Mouse (Mus musculus) C2C12 (cell line): ENCODE data around the gene Itfg2. TPM values are rescaled to one million over a fixed set of nuclear protein-coding genes. Genes with fewer than 3 reads are reported as not detected.
A peak's percentile ranks its signal among the peaks of the same experiment; 100 is the strongest.

Source experiments
- H3K27me3 ChIP-seq: one replicate; pipeline ENCODE4 v1.6.1; 2011; ENCODE audit not compliant: control insufficient read depth, insufficient read depth, insufficient read length
- H3K36me3 ChIP-seq: one replicate; pipeline ENCODE4 v1.6.1; 2011; ENCODE audit not compliant: control insufficient read depth, insufficient read depth
- H3K4me3 ChIP-seq: one replicate; pipeline ENCODE4 v1.5.1; 2011; ENCODE audit warnings: mild to moderate bottlenecking, control low read depth; ENCODE audit not compliant: poor library complexity, insufficient read depth, severe bottlenecking
- H3K79me2 ChIP-seq: one replicate; pipeline ENCODE4 v1.6.1; 2011; ENCODE audit not compliant: control insufficient read depth, insufficient read depth
- H3K79me3 ChIP-seq: one replicate; pipeline ENCODE4 v1.6.1; 2011; ENCODE audit warnings: low read depth, control low read depth
- H3ac ChIP-seq: one replicate; pipeline ENCODE3; 2011; ENCODE audit warnings: low read depth; ENCODE audit not compliant: control insufficient read depth, insufficient read length
- CEBPB ChIP-seq: IDR thresholded peaks from one replicate; pipeline ENCODE4 v1.6.1; 2011; ENCODE audit warnings: low read depth, mild to moderate bottlenecking, control low read depth, moderate library complexity
- CTCF ChIP-seq: IDR thresholded peaks from one replicate; pipeline ENCODE4 v1.5.1; 2011; ENCODE audit not compliant: control insufficient read depth, insufficient read depth, insufficient read length
- FOSL1 ChIP-seq: IDR thresholded peaks from one replicate; pipeline ENCODE4 v1.8.0; 2011; ENCODE audit warnings: mild to moderate bottlenecking, low read length; ENCODE audit not compliant: poor library complexity, insufficient read depth, severe bottlenecking
- MAX ChIP-seq: IDR thresholded peaks from one replicate; pipeline ENCODE4 v1.6.1; 2011; ENCODE audit warnings: mild to moderate bottlenecking, control low read depth
- MYOD1 ChIP-seq: IDR thresholded peaks from one replicate; pipeline ENCODE4 v1.6.1; 2011; ENCODE audit warnings: low read depth; ENCODE audit not compliant: control insufficient read depth, insufficient read length
- MYOG ChIP-seq: IDR thresholded peaks from one replicate; pipeline ENCODE4 v1.6.1; 2011; ENCODE audit not compliant: control insufficient read depth, insufficient read length; ENCODE audit errors: extremely low read depth
- USF1 ChIP-seq: IDR thresholded peaks from one replicate; pipeline ENCODE4 v1.6.1; 2011; ENCODE audit warnings: low read depth, mild to moderate bottlenecking, control low read depth, moderate library complexity
- long read RNA-seq, 2 experiments: library from polyadenylated mRNA; unstranded; transcript quantifications; one replicate each; pipeline ENCODE4 v2.0.0; 2019 to 2020
- polyA plus RNA-seq: library from polyadenylated mRNA; unstranded; fragments of >200 nt; fragmentation: generic; extraction: Trizol; gene quantifications from one replicate; pipeline ENCODE4 v1.2.1, GENCODE M21; 2012; ENCODE audit warnings: missing spikeins

Gene Itfg2
- polyA plus RNA-seq, result 28.9 TPM
- long read RNA-seq, experiment 1, transcript Itfg2-201 (12 exons, 2,320 nt), result major isoform, 13 of 23 reads
- long read RNA-seq, experiment 1, partial matches to known transcripts, result 4 of 23 reads
- long read RNA-seq, experiment 1, other reads (novel, unspliced or antisense), result 6 of 23 reads
- long read RNA-seq, experiment 2, transcript Itfg2-201 (12 exons, 2,320 nt), result major isoform, 178 of 220 reads
- long read RNA-seq, experiment 2, transcript Itfg2-206 (11 exons, 1,394 nt), result minor isoform, 7 of 220 reads
- long read RNA-seq, experiment 2, partial matches to known transcripts, result 8 of 220 reads
- long read RNA-seq, experiment 2, other reads (novel, unspliced or antisense), result 27 of 220 reads

DNA sequence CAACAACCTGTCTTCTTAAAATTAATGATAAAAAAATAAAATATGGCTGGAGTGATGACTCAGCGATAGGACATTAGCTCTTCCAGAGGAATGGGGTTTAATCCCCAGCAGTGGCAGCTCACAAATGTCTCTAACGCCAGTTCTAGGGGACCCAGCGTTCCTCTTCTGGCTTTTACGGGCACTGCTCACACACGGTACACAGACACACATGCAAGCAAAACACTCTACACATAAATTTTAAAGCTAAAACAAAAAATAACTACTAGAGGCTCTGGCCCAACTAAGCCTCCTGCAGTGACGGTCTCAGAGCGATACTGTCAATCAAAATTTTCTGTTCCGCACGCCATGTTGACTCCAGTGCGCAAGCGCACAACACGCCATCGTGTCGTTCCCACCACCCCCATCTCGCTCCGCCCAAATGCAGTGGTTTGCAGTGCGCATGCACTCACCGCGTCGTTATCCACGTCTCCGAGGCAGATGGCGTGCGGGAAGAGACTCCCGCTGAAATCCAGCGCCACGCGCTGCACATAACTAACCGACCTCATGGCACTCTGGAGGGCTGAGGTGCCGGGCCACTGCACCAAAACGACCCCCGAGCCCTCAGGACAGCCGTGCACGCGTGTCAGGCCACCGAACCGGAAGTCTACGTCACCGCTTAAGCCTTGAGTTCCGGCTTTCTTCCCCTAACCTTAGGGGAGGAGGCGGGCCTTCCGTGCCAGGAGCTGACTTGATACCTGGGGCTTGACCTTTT, at the start of gene Itfg2:
Gene Itfg2 (minus strand): TSS at position 663 of the 751 bp plus-strand sequence.
- Histone ChIP-seq H3K79me3 (peaks cover 26% of the 10 kb centered on the region), H3K4me3 (peak within 1 kb of the TSS; percentile 61), H3K79me2 (peaks cover 45% of the 10 kb centered on the region), H3K36me3 (peaks cover 14% of the 10 kb centered on the region), H3K27me3 (no peaks in the 10 kb centered on the region), H3ac (peak within 1 kb of the TSS; percentile 87)
- TF ChIP-seq CEBPB (no peak), FOSL1 (no peak), MAX (peak; percentile 95)

DNA sequence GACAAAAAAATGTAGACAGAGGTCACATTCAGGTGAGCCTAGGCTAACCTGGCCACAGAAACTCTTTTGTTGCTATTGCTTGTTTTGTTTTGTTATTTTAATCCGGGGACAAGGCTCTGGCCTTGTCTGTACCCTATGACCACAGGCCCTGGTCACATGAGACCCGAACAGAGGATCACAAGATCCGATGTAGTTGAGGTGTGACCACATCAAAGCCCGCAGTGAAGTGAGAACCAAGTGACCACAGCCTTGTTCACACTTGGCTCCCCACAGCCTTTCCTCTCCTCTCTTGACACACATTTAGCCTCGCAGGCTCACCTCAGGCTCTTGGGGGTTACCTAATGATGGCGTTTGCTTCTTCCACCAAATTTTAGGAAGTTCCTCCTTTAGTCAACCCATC, 49.4 kb upstream of the Itfg2 start:
- no peak overlapping the region for H3K4me3 ChIP-seq
- H3K36me3 ChIP-seq, result no peaks in the 10 kb centered on the region
- H3K79me3 ChIP-seq, result no peaks in the 10 kb centered on the region
- no peaks in the 10 kb centered on the region for H3K27me3 ChIP-seq
- no peak for TF ChIP-seq MYOG
- no peak for TF ChIP-seq MAX
- no peak for TF ChIP-seq CEBPB
- no peak for TF ChIP-seq FOSL1
- no peak for TF ChIP-seq USF1
- no peak for TF ChIP-seq CTCF
- no peak for TF ChIP-seq MYOD1
- H3ac ChIP-seq, result no peak overlapping the region
- no peaks in the 10 kb centered on the region for H3K79me2 ChIP-seq

GRCm38 (mm10) chr6:128469451-128469850, 44.7 kb upstream of the Itfg2 start:
- Histone ChIP-seq H3K36me3 (no peaks in the 10 kb centered on the region), H3K4me3 (no peak overlapping the region), H3K79me2 (no peaks in the 10 kb centered on the region), H3ac (no peak overlapping the region), H3K27me3 (peaks cover 4% of the 10 kb centered on the region), H3K79me3 (no peaks in the 10 kb centered on the region)
- TF ChIP-seq CTCF, result no peak
- TF ChIP-seq CEBPB, result no peak
- TF ChIP-seq MYOD1, result no peak
- no peak for TF ChIP-seq USF1
- no peak for TF ChIP-seq MYOG
- TF ChIP-seq FOSL1, result no peak
- TF ChIP-seq MAX, result no peak

GRCm38 (mm10) chr6:128467298-128467697, 42.6 kb upstream of the Itfg2 start:
- Histone ChIP-seq H3ac (no peak overlapping the region), H3K36me3 (no peaks in the 10 kb centered on the region), H3K79me3 (no peaks in the 10 kb centered on the region), H3K27me3 (peaks cover 4% of the 10 kb centered on the region), H3K4me3 (no peak overlapping the region), H3K79me2 (no peaks in the 10 kb centered on the region)
- TF ChIP-seq MYOD1 (no peak), USF1 (no peak), CEBPB (no peak), CTCF (no peak), MYOG (no peak)

- TF ChIP-seq MYOG (no peak), CTCF (no peak), CEBPB (no peak), FOSL1 (no peak), USF1 (no peak), MAX (no peak), MYOD1 (no peak)
- Histone ChIP-seq H3K79me3 (no peaks in the 10 kb centered on the region), H3K27me3 (peaks cover 4% of the 10 kb centered on the region), H3ac (no peak overlapping the region), H3K36me3 (no peaks in the 10 kb centered on the region), H3K4me3 (no peak overlapping the region), H3K79me2 (no peaks in the 10 kb centered on the region)
Observed at GRCm38 (mm10) chr6:128466563-128466962, 41.8 kb upstream of the Itfg2 start.
